Mouse (Mus musculus) mouse embryonic stem cell (cell line): Measurements from ENCODE around the gene Stpg2.
"Not testable (repeated sequence)": the region's sequence is repeated elsewhere in the genome, so short reads cannot be mapped to it uniquely, and the experiment has no call there.

Experiments used
- in situ Hi-C, 2 experiments: fragments of 300-500 bp; cut with MboI; formaldehyde crosslinking; loops; 1 replicate in 1 of 2; 3 replicates in 1 of 2; pipeline ENCODE4 v1.14.3; 2019 to 2020; ENCODE audit warnings: low sequenced_read_pairs in 2 of 2, low pct_unique_long_range_greater_than_20kb in 1 of 2, mixed read lengths in 1 of 2; ENCODE audit not compliant: unreplicated experiment in 1 of 2

Gene Stpg2

DNA sequence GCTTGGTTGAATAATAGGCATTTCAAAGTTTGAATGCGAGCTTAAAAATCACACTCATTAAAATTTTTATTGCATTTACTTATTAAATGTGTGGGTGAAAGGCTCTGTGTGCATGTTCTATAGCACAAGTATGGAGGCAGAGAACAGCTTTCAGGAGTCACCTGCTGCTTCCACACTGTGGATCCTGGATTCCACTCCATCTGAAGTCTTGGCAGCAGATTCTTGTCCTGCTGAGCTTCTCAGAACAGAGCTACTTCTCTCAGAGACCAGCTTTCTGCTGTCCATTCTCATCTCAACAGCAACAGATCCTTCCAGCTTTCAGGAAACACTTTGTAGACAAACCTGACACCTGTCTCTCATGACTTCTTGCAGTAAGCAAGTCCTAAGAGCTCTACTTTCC lies 471.2 kb downstream of the Stpg2 start:
- in situ Hi-C loops, result no loop called here

GRCm38 (mm10) chr3:139704238-139704637 lies 498.7 kb downstream of the Stpg2 start:
- in situ Hi-C loops, result not testable (repeated sequence)

- in situ Hi-C loops, result not testable (repeated sequence)
These were observed 501.9 kb downstream of the Stpg2 start for GRCm38 (mm10) chr3:139707396-139707795.

DNA sequence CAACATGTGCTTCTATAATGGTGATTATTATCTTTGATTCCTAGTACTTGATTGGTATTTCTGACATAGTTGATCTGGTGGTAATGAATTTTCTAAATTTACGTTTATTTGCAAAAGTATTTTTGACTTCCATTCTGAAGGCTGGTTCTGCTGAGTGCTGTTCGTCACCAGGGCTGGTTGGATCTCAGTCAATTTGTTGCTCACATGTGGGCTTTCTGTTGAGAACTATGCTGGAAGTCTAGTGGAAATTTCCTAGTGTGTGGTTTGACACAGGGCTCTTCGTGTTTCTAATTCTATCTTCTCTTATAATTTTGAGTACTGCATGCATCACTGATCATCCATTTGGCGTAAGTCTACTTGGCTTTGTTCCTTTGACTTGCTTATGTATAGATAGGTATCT lies 504.3 kb downstream of the Stpg2 start:
- in situ Hi-C loops, result no loop called here

DNA sequence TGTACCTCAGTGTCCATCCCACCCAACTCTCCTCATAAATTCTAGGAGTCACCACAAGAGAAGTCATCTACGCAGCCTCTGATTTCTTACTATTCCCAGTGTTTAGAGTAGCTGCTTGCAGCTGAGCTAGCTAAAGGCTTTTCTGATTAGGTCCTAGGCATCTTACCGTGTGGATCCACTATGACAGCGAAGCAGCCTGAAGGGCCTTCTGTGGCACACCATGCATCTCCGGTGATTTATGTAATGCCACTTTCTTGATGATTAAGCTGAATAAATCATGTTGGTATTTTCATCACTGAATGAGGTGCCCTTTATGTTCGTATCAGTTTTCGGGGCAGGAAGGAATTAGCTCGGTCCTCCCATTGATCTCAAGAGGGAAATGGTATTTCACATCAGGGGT lies 523.3 kb downstream of the Stpg2 start:
- in situ Hi-C loops, result no loop called here

GRCm38 (mm10) chr3:139729248-139729647 lies 523.8 kb downstream of the Stpg2 start:
- in situ Hi-C loops, result no loop called here

GRCm38 (mm10) chr3:139733156-139733555 lies 527.7 kb downstream of the Stpg2 start:
- in situ Hi-C loops, result no loop called here

DNA sequence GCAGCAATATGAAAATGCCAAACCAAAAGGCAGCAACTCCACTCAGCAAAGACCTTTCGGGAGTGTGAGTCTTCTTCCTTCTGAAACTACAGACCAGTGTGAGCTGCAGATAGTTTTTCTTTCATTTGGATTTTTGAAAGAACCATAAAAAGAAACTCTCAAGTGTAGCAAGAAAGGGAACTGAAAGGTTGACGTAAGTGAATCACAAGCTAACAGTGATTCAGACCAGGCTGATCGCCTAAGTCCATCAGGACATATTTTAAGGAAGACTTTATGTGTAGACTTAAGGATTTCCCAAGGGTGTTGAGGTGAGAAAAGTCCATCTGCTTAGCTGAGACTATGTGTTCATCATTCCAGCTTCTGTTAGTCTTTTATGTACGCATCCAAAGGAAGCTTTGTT lies 533.9 kb downstream of the Stpg2 start:
- in situ Hi-C loops, result no loop called here
